Mouse (Mus musculus) midbrain, embryonic 10.5 days (tissue): ENCODE results near the gene Olfr173. TPM values are rescaled to one million over a fixed set of nuclear protein-coding genes. Genes with fewer than 3 reads are reported as not detected.

Source experiments
- DNase-seq: peaks from one replicate; pipeline ENCODE4 v3.0.0-alpha.2; 2017; ENCODE audit warnings: low spot score
- H3K27ac ChIP-seq: fragments of 300-500 bp; sonication (generic); replicated peaks from 2 replicates; pipeline ENCODE4 v1.5.1; 2016; ENCODE audit warnings: mild to moderate bottlenecking
- H3K27me3 ChIP-seq: fragments of 300-500 bp; sonication (generic); 2 replicates; pipeline ENCODE4 v1.6.1; 2016; ENCODE audit warnings: low read depth, mild to moderate bottlenecking; ENCODE audit not compliant: poor library complexity, severe bottlenecking
- H3K36me3 ChIP-seq: fragments of 300-500 bp; sonication (generic); 2 replicates; pipeline ENCODE4 v1.6.1; 2016; ENCODE audit warnings: mild to moderate bottlenecking, moderate library complexity
- H3K4me1 ChIP-seq: fragments of 300-500 bp; sonication (generic); 2 replicates; pipeline ENCODE4 v1.6.1; 2016
- H3K4me3 ChIP-seq: fragments of 300-500 bp; sonication (generic); 2 replicates; pipeline ENCODE4 v1.5.1; 2016; ENCODE audit warnings: mild to moderate bottlenecking, moderate library complexity
- H3K9me3 ChIP-seq: fragments of 300-500 bp; sonication (generic); replicated peaks from 2 replicates; pipeline ENCODE4 v1.6.1; 2016; ENCODE audit warnings: mild to moderate bottlenecking
- WGBS: fragments of 180-500 bp; shearing (Covaris S2); methylation state at CpG from one replicate; pipeline ENCODE4 v1.1.7; 2016; 5-methylcytosine and 5-hydroxymethylcytosine counted together
- microRNA-seq: library from miRNA; unstranded; fragments of <30 nt; microRNA quantifications from one replicate; pipeline ENCODE4, GENCODE M21; 2017
- polyA plus RNA-seq: library from polyadenylated mRNA; unstranded; fragments of >200 nt; fragmentation: Nextera tagmentation; extraction: Ambion mirVana; gene quantifications from 2 replicates; pipeline ENCODE4 v1.2.1, GENCODE M21; 2016

Olfr173 gene
- not detected in 2 replicates for polyA plus RNA-seq

DNA sequence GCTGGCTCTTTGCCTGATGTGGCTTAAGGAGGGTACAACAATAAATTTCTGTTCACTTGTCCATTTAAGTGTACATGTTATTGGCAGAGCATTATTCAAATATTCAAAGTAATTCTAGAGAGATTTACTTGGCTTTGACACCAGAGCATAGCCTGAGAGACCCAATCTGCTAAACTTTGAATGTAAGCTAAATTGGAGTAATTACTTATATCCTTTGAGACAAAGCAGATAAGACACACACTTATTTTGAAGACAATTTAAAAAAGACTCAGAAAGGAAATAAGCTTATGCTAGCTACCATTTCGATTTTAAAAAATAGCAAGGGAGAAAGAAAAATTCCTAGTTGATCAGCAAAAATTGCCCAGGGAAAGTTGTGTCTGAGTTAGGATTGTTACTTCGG is at the start of gene Olfr173:
Gene Olfr173, minus strand, starts transcription at position 101 of the 400 bp plus-strand sequence.
- Histone ChIP-seq H3K9me3 (no peaks in the 10 kb centered on the region), H3K27ac (no peak within 1 kb of the TSS), H3K4me3 (no peak within 1 kb of the TSS), H3K27me3 (no peaks in the 10 kb centered on the region), H3K4me1 (no peaks in the 10 kb centered on the region), H3K36me3 (no peaks in the 10 kb centered on the region)
- no peak for DNase-seq
- WGBS: 81% methylated on average over 2 of the region's 2 CpGs

DNA sequence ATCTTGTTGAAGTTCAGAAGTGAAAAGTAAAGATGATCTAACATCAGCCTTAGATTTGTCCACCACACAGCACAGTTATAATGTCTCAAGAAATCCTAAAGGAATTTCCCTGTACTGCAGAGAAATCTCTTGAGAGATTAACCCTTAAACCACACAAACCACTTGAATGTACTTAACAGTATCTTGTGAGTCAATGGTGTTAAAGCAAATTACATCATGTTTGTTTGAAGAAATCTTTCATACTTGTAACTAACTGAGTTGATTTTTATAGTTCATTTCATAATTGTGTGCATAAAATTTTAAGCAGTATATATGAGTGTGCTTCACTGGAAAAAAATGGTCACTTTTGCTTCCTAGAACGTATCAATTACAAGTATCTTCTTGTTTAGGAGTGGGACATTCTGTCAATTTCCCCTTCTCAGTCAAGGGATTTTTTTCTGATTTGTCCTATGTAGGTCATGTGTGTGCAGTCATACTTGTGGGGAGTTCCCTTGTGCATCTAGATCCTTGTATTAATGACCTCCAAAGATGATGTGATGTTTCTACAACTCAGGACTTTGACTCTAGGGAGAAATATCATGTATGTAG is 26.8 kb upstream of the Olfr173 start, which contains the start of gene Olfr175-ps1:
Gene Olfr175-ps1, minus strand, starts transcription at position 51 of the 588 bp plus-strand sequence.
- H3K4me1 ChIP-seq: no peaks in the 10 kb centered on the region
- no peaks in the 10 kb centered on the region for H3K36me3 ChIP-seq
- no peak for DNase-seq
- H3K27ac ChIP-seq: no peak within 1 kb of the TSS
- WGBS: 91% methylated on average over 1 of the region's 1 CpGs
- H3K27me3 ChIP-seq: no peaks in the 10 kb centered on the region
- H3K4me3 ChIP-seq: no peak within 1 kb of the TSS
- H3K9me3 ChIP-seq: peaks cover 3% of the 10 kb centered on the region; the same call in 1 of the 2 replicates

DNA sequence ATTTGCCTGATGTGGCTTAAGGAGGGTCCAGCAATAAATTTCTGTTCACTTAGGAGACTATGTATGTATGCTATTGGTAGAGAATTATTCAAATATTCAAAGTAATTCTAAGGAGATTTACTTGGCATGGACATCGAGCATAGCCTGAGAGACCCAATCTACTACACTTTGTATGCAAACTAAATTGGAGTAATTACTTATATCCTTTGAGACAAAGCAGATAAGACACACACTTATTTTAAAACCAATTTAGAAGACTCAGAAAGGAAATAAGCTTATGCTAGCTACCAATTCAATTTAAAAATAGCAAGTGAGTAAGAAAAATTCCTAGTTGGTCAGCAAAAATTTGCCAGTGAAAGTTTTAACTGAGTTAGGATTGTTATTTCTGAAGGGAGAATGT is 37.0 kb downstream of the Olfr173 start, which contains the start of gene Olfr172:
Gene Olfr172, minus strand, starts transcription at position 101 of the 400 bp plus-strand sequence.
- no peak for DNase-seq
- no peaks in the 10 kb centered on the region for H3K4me1 ChIP-seq
- H3K27ac ChIP-seq: no peak within 1 kb of the TSS
- no peak within 1 kb of the TSS for H3K4me3 ChIP-seq
- WGBS: 82% methylated on average over 1 of the region's 1 CpGs
- no peaks in the 10 kb centered on the region for H3K27me3 ChIP-seq
- H3K9me3 ChIP-seq: no peaks in the 10 kb centered on the region; the same call in 1 of the 2 replicates
- no peaks in the 10 kb centered on the region for H3K36me3 ChIP-seq

DNA sequence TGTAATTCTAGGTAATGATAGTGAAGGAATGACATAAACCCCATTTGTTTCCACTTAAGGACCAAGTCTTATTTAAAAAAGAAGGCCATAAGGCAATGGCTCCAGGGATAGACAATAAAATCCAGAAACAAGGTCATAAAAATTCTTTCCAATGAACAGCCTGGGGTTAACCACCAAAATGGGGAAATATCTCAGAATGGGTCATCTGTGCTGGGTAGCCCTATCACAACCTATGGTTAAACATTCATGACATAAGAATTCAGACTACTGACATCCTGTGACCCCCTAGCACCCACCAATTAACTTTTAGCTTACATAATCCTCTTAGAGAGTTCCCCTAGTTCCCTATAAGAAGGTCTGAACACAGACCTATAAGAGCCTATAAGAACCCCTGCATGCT is 43.9 kb downstream of the Olfr173 start:
- no peaks in the 10 kb centered on the region for H3K36me3 ChIP-seq
- H3K27me3 ChIP-seq: no peaks in the 10 kb centered on the region
- no peak overlapping the region for H3K4me3 ChIP-seq
- no peaks in the 10 kb centered on the region for H3K4me1 ChIP-seq
- no peak for DNase-seq
- no peaks in the 10 kb centered on the region for H3K9me3 ChIP-seq
- H3K27ac ChIP-seq: no peak overlapping the region

DNA sequence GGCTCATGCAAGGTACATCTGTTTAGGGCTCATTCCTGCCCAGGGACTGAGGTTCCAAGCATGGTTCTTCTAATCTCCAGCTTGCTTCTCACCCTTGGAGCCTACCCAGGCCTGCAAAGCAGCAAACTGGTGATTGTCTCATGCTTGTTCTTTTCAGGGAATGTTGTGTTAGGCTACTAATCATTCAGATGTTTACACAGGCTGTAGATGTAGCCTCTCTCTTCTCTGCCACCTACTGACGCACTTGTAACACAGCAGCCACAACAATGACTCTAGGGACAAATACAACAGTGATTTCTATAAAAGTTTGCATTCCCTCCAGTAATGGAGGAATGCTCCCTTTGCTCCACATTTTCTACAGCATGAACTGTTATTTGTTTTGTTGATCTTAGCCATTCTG is 48.8 kb downstream of the Olfr173 start:
- 38% methylated on average over 1 of the region's 1 CpGs for WGBS
- Histone ChIP-seq H3K9me3 (no peaks in the 10 kb centered on the region), H3K36me3 (no peaks in the 10 kb centered on the region), H3K4me3 (no peak overlapping the region), H3K27me3 (no peaks in the 10 kb centered on the region), H3K4me1 (no peaks in the 10 kb centered on the region), H3K27ac (no peak overlapping the region)
- no peak for DNase-seq

DNA sequence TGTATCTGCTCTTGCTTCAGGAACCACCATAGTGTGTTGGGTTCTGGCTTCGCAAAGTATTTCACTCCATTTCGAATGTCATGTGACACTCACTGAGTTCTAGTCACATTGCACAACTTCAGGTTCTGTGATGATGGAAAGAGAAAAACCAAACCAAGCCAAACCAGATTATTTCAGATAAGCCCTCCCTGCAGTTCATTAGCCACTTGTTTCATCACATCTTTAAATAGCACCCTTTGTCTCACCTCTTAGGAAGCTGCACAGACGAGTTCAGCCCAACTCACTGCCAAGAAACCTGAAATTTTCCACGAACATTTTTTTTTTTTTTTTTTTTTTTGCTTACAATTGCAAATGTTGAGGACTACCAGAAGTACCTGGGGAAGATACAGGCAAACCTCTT is 53.4 kb downstream of the Olfr173 start:
- 75% methylated on average over 4 of the region's 4 CpGs for WGBS
- no peak for DNase-seq

More for the DNA sequence above, 53.4 kb downstream of the Olfr173 start:
- H3K4me1 ChIP-seq: no peaks in the 10 kb centered on the region
- H3K4me3 ChIP-seq: no peak overlapping the region
- H3K27me3 ChIP-seq: no peaks in the 10 kb centered on the region
- H3K27ac ChIP-seq: no peak overlapping the region
- H3K9me3 ChIP-seq: no peaks in the 10 kb centered on the region
- H3K36me3 ChIP-seq: no peaks in the 10 kb centered on the region

Small RNA genes within 50 kb of the gene (microRNA-seq; reads per million reads assigned to microRNA genes)
- gene Gm27564: not detected

Other genes starting within 250 kb of the Olfr173 start
- gene Gm813, start 183.3 kb downstream of the Olfr173 start, polyA plus RNA-seq: not detected in 2 replicates
- not detected in 2 replicates for gene E330017A01Rik, start 161.5 kb downstream of the Olfr173 start, polyA plus RNA-seq
- 20.6 and 24.1 TPM in 2 replicates for gene Cpox, start 130.0 kb downstream of the Olfr173 start, polyA plus RNA-seq
- 0.09 TPM in 1 of 2 replicates, not detected in the other for gene Gpr15, start 81.2 kb downstream of the Olfr173 start, polyA plus RNA-seq
- 104 and 115 TPM in 2 replicates for gene Cldnd1, start 72.4 kb downstream of the Olfr173 start, polyA plus RNA-seq
- not detected in 2 replicates for gene Olfr172, start 37.1 kb downstream of the Olfr173 start, polyA plus RNA-seq
- not detected in 2 replicates for gene Olfr175-ps1, start 26.5 kb upstream of the Olfr173 start, polyA plus RNA-seq
- gene Olfr177, start 74.5 kb upstream of the Olfr173 start, polyA plus RNA-seq: not detected in 2 replicates
- gene Olfr178, start 91.8 kb upstream of the Olfr173 start, polyA plus RNA-seq: not detected in 2 replicates
- gene Olfr181, start 128.5 kb upstream of the Olfr173 start, polyA plus RNA-seq: not detected in 2 replicates
- gene Olfr180, start 129.1 kb upstream of the Olfr173 start, polyA plus RNA-seq: not detected in 2 replicates
- not detected in 2 replicates for gene Olfr183, start 195.1 kb upstream of the Olfr173 start, polyA plus RNA-seq
- gene Olfr186, start 230.0 kb upstream of the Olfr173 start, polyA plus RNA-seq: not detected in 2 replicates
- not detected in 2 replicates for gene Olfr187, start 239.5 kb upstream of the Olfr173 start, polyA plus RNA-seq